Mouse (Mus musculus): ENCODE measurements around the gene Wfdc13.
"Not testable (repeated sequence)": the region's sequence is repeated elsewhere in the genome, so short reads cannot be mapped to it uniquely, and the experiment has no call there.

GRCm38 (mm10) chr2:164716194-164716786 lies 31.4 kb downstream of the Wfdc13 start:
- TF ChIP-seq POLR2A (IDR thresholded peaks at IDR 0.05; ENCODE audit: borderline replicate concordance, low read depth, low read length); CTCF (IDR thresholded peaks at IDR 0.05; ENCODE audit: low read depth, low read length): not testable (repeated sequence)

Data from bone marrow macrophage, adult 2 months (primary cell).